Mouse (Mus musculus): ENCODE results near the gene Nfkbie. TPM values are rescaled to one million over a fixed set of nuclear protein-coding genes. Genes with fewer than 3 reads are reported as not detected.
A peak's percentile ranks its signal among the peaks of the same experiment; 100 is the strongest.

Gene Nfkbie
- total RNA-seq, 2 experiments from 2014 or later = 2.3 to 2.5 TPM

DNA sequence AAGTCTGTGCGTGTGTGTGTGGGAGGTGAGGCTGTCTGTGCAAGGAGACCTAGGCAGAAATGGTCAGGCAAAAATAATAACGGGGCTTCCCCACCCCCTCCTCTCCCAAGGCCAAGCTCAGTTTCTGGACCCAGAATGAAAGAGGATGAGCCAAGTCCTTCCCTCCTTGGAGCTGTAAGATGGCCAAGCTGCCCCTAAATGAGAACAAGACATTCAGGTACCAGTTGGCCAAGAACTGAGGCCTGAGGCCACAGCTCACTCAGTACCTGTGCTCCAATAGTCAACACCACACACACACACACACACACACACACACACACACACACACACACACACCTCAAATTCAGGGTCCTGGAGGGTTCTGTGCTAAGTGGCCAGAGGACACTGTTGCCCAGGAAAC, 12.8 kb upstream of the Nfkbie start:
- no peak for DNase-seq (ENCODE audit: low spot score in 2 of 2)

DNA sequence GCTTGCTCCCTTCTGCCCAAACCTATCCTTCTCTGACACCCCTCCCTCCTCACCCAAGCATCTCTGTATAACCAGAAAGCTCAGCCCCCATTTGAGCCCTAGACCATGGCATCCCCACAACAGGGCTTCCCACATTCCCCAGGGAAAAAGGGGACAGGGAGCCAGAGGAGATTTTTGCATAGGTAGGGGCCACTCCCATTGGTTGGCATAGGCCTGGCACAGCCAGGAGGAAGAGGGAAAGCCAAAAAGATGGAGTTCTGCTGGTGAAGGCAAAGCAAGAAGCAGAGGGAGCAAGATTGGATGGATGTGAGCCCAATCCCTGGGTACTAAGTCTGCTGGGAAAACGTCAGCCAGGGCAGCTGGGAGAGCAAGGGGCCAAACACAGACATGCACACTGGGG, 12.4 kb upstream of the Nfkbie start:
- DNase-seq (ENCODE audit: low spot score in 2 of 2) = no peak

DNA sequence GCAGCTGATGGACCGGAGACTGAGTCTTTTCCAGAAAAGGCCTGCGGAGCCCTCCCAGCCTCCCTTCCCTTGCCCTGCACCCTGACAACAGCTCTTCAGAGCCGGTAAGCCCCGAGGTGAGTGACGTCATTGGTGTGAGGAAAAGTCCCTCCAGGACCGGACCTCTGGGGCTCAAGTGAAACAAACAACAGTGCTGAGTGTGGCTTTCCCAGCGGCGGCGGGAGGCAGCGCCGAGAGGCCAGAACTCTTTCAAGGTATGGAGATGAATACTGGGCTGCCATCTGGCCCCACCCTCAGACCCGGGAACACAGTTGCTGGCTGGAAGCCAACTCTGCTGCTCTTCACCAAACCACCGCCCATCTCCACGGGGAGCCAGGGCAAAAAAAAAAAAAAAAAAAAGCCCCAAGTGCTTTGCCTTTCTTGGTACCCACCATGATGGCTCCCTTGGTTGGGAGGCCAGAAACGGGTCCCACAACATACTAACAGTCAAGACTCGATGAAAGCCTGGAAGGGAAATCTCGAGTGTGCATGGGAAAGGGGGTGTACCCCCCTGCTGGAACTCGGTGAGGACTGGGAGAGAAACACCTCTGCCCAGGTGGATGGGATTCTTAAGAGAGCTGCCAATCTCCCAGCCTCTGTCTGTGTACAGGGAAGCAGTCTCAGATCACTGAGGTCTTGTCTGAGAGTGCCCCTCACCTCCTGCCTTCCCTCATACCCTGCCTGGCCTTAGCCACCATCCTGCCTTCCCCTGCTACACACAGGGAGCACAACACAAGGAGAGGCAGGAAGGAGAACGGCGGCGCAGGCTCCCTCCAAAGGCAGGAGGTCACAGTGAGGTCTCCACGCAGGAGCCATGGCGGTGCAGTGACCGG, 11.3 kb upstream of the Nfkbie start:
- no peak for DNase-seq (ENCODE audit: low spot score in 2 of 2)

DNA sequence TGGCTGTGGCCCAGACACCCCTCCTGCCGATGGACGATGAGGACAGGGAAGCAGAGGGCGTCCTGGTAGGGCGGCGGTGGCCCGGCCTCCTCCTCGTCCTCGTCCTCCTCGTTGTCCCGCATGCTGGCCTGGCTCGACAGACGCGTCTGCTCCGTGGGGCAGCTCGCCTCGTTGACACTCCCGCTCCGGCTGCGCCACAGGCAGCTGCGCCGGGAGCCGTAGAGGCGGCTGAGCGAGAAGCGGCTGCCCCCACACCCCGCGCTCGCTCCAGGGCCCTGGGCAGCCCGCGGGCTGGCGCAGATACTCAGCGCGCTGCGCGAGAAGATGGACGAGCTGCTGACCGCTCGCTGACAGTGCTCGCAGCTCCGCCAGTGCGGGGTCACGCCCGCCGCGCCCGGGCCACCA, 10.6 kb upstream of the Nfkbie start:
- no peak for DNase-seq (ENCODE audit: low spot score in 2 of 2)

DNA sequence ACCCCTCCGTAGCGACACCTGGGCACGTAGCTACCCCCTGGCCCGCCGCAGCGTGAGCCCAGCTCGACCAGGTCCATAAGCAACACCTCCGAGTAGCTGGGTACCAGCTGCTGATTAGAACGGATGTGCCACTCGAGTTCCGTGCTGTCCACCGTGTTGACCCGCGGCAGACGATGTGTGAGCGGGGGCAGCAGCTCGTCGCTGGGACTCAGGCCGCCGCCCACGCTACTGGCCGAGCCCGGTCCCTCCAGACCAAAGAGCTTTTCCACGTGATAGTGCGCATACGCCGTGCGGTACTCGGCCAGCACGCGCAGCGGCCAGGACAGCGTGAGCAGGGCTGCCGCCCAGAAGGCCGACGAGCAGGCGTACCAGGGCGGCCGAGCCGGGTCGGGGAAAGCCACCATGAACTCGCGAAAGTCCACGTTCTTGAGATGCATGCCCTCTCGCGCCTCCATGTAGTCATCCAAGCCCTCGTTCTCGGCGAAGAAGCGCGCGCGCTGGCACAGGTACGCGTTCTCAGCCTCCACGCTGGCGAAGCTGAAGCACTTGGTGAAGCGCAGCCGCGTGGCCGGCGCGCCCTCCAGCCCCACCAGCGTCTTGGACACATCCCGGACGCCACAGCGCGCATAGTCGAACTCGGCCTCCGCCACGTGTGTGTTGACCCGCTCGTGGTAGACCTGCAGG, 10.1 kb upstream of the Nfkbie start:
- no peak for DNase-seq (ENCODE audit: low spot score in 2 of 2)

DNA sequence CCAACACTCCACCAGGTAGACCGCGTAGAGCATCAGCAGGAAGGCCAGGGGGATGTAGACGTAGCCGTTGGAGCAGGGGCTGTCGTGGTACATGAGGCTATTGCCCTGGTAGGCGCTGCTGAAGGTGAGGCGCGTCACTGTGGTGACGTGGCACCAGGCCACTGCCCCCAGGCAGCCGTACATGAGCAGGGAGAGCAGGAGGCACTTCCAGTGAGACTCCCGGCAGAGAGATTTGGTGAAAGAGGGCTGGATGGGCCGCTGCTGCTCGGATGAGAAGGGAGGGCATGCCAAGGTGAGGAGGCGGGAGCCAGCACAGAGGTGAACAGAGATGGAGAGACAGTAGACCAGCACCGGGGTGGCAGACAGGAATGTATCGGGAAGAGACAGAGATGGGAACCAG, 8.6 kb upstream of the Nfkbie start:
- DNase-seq (ENCODE audit: low spot score in 2 of 2) = no peak

DNA sequence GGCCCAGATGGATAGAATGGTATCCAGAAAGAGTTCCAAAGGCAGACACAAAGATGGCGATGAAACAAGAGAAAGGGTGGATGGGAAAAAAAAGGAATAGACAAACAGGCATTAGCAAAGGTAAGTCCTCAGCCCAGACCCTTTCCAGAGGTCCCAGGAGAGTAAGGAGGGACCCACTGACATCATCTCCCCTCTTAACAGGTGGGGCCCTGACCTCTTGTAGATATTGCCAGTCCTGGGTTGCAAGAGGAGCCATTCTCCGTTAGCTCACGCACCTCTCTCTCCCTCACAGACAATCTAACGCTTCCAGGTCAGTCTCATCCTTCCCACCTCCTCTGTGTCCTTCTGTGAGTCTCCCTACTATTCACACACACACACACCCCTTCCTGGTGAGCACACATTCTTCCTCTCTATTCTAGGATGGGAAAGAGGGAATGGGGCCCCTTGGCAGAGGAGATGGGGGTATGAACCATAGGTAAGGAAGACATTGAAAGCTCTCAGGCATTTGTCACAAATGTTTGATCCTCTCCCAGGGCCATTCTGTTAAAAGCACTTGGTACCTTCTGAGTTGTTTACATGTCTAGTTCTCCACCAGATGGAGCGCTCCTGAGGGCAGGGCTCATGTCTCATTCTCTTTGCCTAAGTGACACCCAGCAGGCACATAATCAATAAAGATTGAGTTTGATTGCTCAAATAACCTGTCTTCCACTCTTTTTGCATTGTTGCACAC, 7.9 kb upstream of the Nfkbie start:
- no peak for DNase-seq (ENCODE audit: low spot score in 2 of 2)

DNA sequence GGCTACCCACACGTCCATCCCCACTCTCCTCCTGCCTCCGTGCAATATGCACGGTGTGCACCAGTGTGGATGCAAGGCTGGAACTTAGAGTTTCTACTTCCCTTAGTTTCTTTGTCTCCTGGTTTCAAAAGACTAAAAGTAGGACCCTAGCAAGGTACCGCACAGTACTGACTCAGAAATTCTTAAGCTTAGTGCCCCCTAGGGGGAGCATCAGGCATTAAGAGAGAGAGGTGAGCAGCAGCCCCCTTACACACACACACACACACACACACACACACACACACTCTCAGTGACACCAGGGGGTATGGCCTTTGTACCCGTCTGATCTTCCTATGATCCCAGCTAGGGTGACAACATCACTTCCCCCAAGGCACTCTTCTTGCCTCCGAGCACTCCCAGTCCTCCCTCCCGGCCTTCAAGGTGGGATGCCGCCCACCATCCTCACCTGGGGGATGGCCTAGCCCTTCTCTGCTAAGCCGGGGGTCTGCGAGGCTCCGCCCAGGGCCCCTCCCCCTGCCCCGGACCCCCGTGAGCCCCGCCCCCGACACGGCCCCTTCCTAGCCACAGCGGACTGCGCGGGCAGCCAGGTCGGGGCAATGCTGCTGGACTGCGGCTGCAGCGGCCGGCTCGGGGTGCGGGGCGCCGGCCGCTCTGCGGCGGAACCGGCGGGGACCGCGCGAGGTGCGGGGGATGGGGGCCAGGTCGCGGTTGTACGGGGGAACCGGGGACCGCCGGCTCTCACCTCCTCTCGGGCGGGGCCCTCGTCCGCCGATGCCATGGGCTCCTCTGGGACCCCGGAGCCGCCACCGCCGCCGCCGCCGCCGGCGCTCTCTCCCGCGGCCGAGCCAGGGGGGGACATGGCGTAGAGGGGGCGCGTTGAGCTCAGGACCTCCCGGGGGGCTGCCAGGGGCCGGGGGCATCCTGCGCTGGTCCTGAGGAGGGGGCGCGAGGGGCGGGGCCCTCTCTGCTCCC, 6.7 kb upstream of the Nfkbie start:
- DNase-seq (ENCODE audit: low spot score in 2 of 2) = peak in 1 of 2 experiments; percentile 75

DNA sequence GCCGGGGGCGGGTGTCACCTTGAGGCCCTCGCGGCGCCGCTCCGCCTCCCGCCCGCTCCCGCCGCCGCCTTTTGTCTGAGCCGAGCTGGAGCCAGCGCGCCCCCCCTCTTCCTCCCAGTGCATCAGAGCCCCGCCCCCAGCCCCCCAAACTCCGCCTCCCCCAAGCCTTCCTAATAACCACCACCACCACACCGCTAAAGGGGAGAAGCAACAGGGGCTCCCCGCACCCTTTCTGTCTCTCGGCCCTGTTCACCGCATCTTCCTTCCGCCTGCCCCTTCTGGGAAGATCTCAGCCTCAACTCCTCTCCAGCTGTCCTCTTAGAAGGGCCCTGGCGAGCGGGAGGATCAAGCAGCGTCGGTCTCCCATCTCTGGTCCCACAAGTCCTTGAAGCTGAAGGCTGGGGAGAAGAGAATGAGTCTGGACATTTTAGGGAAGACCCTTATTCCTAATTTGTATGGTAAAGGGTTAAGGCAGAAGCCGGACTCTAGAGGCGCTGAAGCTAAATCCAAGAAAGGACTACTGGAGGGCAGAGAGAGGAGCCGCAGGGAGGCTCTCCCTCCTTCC, 5.8 kb upstream of the Nfkbie start, which contains the start of gene Tmem151b:
Gene Tmem151b, minus strand, starts transcription at position 61 of the 565 bp plus-strand sequence.
- DNase-seq (ENCODE audit: low spot score in 2 of 2) = peak in 1 of 2 experiments; percentile 75

DNA sequence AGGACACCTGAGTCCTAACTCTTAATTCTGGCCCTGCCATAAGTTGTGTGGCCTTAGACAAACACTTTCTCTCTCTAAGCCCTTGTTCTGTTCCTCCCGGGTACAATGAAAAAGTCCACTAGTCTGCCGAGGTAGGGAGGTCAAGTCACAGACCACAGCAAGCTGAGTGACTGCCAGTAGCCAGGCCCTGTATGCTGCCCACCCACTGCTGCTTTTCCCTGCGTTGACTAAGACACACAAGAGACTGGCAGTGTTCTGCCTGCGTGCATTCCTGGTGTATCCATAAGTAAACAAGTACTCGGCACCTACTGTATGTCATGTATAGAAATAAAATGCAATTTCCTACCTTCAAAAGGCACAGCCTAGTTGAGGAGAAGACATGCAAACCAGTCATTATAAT, 5.2 kb upstream of the Nfkbie start:
- DNase-seq (ENCODE audit: low spot score in 2 of 2) = no peak

DNA sequence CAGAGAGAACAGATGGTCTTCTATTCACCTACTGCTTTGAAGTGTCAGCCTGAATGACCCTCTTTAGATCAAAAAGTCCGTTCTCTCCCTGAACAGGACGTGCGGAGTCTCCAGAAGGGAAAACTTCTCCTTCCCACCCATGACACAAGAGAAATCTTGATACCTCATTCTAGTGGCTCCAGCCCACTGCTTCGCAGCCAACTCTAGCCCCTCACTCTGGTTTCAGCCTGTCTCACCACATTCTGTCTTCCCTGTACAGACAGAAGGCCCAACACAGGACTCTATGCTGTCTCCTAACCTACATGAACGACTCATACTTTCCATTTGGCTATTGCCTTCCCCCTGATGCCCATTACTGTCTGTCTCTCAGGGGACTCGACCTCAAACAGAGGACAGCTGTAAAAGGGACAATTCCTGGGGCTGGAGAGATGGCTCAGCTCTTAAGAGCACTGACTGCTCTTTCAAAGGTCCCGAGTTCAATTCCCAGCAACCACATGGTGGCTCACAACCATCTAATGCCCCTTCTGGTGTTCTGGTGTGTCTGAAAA, 4.2 kb upstream of the Nfkbie start:
- no peak for DNase-seq (ENCODE audit: low spot score in 2 of 2)

DNA sequence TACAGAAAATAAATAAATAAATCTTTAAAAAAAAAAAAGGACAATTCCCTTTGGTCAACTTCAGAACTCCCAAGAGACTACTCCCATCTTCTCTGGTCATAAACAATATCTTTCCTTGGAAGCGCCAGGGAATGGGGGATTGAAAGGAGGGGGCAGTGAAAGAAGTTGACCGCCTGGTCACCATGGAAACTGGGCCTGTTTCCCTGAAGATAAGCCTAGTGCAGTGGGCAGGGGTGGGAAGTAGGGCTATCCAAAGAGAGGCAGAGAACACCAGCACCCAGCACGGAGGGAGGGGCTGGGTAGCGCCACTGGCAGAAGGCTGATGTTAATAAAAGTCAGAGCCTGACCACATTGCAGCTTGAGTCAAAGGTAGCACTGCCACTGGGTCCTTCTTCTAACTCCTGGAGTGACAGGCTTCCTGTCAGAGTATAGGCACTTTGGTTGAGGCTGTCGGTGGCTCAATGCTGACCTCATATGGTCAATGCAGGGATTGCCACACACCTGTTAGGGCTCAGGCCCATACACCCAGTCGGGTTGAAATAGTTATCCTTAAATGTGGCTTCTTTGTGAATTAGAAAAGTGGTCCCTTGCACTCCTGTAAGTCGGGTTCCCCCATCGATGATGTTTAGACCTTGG, 3.6 kb upstream of the Nfkbie start:
- peak; percentile 66 to 92 for DNase-seq (ENCODE audit: low spot score in 2 of 2)

DNA sequence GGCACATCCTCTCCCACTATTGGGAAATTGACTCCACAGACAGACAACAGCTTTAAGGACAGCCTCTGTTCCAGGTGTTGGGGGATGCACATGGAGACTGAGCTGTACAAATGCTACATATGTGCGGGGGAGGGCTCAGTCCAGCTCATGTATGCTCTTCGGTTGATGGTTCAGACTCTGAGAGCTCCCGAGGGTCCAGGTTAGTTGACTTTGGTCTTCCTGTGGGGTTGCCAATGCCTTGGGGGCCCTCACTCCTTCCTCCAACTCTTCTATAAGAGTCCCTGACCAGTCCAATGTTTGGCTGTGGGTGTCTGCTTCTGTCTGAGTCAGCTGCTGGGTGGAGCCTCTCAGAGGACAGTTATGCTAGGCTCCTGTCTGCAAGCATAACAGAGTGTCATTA, 2.4 kb upstream of the Nfkbie start:
- DNase-seq (ENCODE audit: low spot score in 2 of 2) = no peak

DNA sequence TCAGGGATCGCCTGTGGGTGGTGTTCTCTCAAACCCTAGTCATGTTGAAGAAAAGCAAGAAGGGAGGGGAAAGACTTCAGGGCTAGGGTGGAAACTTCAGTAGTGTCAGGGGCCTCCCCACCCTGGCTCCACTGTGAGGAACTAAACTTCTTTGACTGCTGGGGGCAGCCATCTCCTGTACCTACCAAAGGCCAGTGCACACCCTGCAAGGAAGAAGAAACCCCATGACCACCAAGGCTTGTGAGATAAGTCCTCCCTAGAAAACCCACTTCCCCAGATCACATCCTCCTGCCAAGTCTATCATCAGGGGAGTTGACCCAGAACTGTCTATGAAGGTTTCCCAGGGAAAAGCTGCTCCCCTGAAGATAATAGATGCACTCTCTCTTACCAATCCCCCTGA, 1.1 kb upstream of the Nfkbie start:
- no peak for DNase-seq (ENCODE audit: low spot score in 2 of 2)

DNA sequence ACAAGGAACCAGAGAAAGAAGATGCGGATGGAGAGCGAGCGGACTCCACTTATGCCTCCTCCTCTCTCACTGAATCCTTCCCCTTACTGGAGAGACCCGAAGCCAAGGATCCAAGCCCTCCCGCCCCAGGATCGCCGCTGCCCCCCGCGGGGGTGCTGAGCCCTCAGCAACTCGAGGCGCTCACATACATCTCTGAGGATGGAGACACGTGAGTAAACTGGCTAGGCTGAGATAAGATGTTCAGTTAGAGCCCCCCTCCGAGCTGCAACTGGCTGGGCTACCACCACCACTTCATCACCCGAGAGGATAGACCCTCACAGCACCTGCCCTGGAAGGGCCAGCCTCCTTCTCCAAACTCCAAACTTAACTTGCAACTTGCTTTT, 595 bp downstream of the Nfkbie start:
- no peak for DNase-seq (ENCODE audit: low spot score in 2 of 2)

DNA sequence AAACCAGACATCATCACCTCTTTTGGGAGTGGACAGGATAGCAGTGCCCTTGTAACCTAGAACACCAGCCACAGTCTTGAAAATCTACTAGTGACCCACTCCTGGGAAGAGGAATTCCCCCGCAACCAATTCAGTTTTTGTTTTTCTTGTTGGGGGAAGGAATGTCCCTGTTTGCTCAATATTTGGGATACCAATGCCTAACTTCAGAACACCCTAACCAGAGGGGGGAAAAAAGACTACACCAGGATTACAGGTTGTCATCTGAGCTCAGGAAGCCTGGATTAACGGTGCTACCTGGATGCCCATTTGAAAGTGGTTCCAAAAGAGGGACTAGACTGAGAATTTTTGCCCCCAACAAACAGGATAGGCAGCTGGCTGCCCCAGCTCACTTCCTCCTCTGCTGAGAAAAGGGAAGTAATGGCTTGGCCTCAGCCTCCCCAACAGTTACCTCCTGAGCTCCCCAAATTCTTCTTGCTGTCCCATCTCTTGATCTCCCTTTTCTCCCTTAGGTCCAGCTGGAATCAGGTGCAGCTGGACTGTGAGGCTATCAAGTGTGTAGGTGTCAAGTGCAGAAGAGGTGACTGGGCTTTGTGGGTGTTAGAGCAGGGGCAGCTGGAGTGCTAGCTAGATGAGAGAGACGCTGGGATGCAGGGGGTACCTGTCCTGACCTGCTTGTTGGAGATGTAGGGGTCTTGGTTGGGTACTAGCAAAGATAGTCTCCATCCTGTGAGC, 1.2 kb downstream of the Nfkbie start:
- DNase-seq (ENCODE audit: low spot score in 2 of 2) = no peak

DNA sequence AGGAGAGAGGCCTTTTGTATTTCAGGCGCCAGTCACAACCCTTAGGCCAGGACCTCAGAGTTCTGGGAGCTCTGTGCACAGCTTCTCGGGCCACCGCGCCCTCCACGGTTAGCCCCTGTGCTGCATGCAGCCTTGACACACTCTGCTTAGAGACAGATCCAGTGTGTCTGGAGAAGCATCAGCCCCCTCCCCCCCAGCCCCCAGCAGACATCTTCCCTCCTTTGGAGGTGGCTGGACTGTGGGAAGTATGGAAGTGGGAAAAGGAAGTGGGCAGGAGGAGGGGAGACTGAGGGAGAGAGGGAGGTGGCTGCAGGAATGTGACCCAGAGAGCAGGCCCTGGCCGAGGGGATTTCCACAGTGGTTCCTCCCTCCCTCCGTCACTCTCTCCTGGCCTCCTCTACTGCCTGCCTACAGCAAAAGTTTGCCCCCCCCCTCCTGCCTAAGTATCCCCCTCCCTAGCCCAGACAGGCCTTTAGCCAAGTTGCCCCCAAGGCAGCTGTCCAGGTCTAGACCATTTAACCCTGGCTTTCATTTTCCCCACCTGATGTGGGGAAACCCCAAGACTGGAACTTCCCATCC, 1.8 kb downstream of the Nfkbie start:
- DNase-seq (ENCODE audit: low spot score in 2 of 2) = no peak

DNA sequence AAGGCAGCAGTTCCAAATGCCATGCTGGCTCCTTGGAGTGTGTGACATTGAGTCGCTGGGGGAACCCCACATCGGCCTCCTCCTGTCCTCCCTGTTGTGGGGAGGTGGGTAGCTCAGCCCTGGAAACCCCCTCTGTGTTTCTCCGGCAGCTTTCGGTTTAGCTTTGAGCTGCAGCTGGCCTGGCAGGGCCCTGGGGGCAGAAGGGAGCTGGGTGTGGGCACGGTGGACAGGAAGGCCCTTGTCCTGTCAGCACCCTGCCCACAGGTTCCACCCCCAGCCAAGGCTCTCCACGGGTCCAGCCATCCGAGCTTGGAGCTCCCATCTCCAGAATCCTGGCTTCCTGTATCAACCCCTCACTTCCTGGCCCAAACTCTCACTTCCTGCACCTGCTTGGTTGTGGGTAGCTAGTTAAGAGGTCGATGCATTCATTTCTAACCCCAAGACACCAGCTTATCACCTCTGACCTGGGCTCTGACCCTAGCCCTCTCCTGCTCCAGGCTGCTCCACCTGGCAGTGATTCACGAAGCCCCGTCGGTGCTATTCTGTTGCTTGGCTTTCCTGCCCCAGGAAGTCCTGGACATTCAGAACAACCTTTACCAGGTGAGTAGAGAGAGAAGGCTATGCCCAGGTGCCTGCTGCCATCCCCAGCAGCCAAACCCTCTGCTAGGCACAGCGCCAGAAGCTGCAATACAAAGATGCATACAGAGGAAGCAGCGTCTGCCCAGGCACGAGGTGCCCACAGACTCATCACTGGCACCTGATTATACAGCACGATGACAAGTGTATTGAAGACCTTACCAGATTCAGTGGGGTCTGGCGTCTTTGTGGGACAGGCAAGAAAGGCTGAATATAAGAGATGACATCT, 2.7 kb downstream of the Nfkbie start:
- DNase-seq (ENCODE audit: low spot score in 2 of 2) = no peak

Data from layer of hippocampus, adult 18-20 months (tissue).